Mouse (Mus musculus) frontal cortex, postnatal 14 days (tissue): ENCODE results near the gene Rnf220.
A peak's percentile ranks its signal among the peaks of the same experiment; 100 is the strongest.

Experiments used
- DNase-seq, 2 experiments: peaks; one replicate each; pipeline ENCODE4 v3.0.0; 2022; ENCODE audit warnings: low spot score in 2 of 2

The Rnf220 gene

GRCm38 (mm10) chr4:117496482-117497165, at the start of gene Rnf220:
TSS of gene Rnf220 (minus strand) at chr4:117497052.
- no peak for DNase-seq

- DNase-seq: no peak
These were observed 49.8 kb upstream of the Rnf220 start for GRCm38 (mm10) chr4:117546616-117547015.

GRCm38 (mm10) chr4:117545448-117545847, 48.6 kb upstream of the Rnf220 start:
- no peak for DNase-seq

- no peak for DNase-seq
These were observed 43.7 kb upstream of the Rnf220 start for GRCm38 (mm10) chr4:117540571-117540970.

GRCm38 (mm10) chr4:117539329-117539980, 42.6 kb upstream of the Rnf220 start:
- DNase-seq: no peak

- DNase-seq: no peak
These were observed 40.1 kb upstream of the Rnf220 start for GRCm38 (mm10) chr4:117537002-117537401.

GRCm38 (mm10) chr4:117535496-117536200, 38.8 kb upstream of the Rnf220 start:
- DNase-seq: no peak

- DNase-seq: no peak
These were observed 33.0 kb upstream of the Rnf220 start for GRCm38 (mm10) chr4:117529843-117530242.

- peak in 1 of 2 experiments; percentile 11 for DNase-seq
These were observed 31.1 kb upstream of the Rnf220 start for GRCm38 (mm10) chr4:117527952-117528351.

- DNase-seq: no peak
These were observed 30.5 kb upstream of the Rnf220 start for GRCm38 (mm10) chr4:117527116-117527899.

- DNase-seq: no peak
These were observed 29.1 kb upstream of the Rnf220 start for GRCm38 (mm10) chr4:117525990-117526389.

- DNase-seq: no peak
These were observed 24.5 kb upstream of the Rnf220 start for GRCm38 (mm10) chr4:117521350-117521749.

GRCm38 (mm10) chr4:117518246-117518645, 21.4 kb upstream of the Rnf220 start:
- DNase-seq: no peak

- no peak for DNase-seq
These were observed 2.2 kb upstream of the Rnf220 start for GRCm38 (mm10) chr4:117499043-117499442.

- no peak for DNase-seq
These were observed 917 bp downstream of the Rnf220 start for GRCm38 (mm10) chr4:117495869-117496401.

GRCm38 (mm10) chr4:117494911-117495501, 1.8 kb downstream of the Rnf220 start:
- no peak for DNase-seq

- DNase-seq: no peak
These were observed 2.7 kb downstream of the Rnf220 start for GRCm38 (mm10) chr4:117493905-117494851.

GRCm38 (mm10) chr4:117493161-117493568, 3.7 kb downstream of the Rnf220 start:
- DNase-seq: no peak

GRCm38 (mm10) chr4:117491840-117492239, 5.0 kb downstream of the Rnf220 start:
- no peak for DNase-seq

- DNase-seq: no peak
These were observed 6.9 kb downstream of the Rnf220 start for GRCm38 (mm10) chr4:117489975-117490374.
